Mouse (Mus musculus) splenic B cell, adult 2 months (primary cell): ENCODE measurements around the gene Strn4.

ENCODE experiments used
- DNase-seq: peaks from one replicate; pipeline ENCODE4 v3.0.0-alpha.2; 2011; ENCODE audit warnings: low read depth, low spot score
- H3K27me3 ChIP-seq: 2 replicates; pipeline ENCODE4 v1.6.1; 2012; ENCODE audit warnings: mild to moderate bottlenecking, low read length, moderate library complexity, mixed read lengths; ENCODE audit not compliant: control insufficient read depth, poor library complexity, insufficient read depth, severe bottlenecking
- H3K36me3 ChIP-seq: 2 replicates; pipeline ENCODE4 v1.6.1; 2012; ENCODE audit warnings: mild to moderate bottlenecking, low read length, moderate library complexity, mixed read lengths; ENCODE audit not compliant: control insufficient read depth, poor library complexity, insufficient read depth, severe bottlenecking

The Strn4 gene

GRCm38 (mm10) chr7:16842645-16843063, 27.0 kb downstream of the Strn4 start, which contains the start of gene Prkd2:
Prkd2 (plus strand) TSS chr7:16842902.
- peak; percentile 85 for DNase-seq
- Histone ChIP-seq H3K36me3 (peaks cover 1% of the 10 kb centered on the region), H3K27me3 (no peaks in the 10 kb centered on the region)

- peaks cover 7% of the 10 kb centered on the region for H3K36me3 ChIP-seq
- DNase-seq: no peak
- H3K27me3 ChIP-seq: no peaks in the 10 kb centered on the region
These were observed 27.9 kb downstream of the Strn4 start for GRCm38 (mm10) chr7:16843441-16844171.

GRCm38 (mm10) chr7:16844696-16845071, 29.0 kb downstream of the Strn4 start:
- DNase-seq: no peak
- Histone ChIP-seq H3K27me3 (no peaks in the 10 kb centered on the region), H3K36me3 (peaks cover 17% of the 10 kb centered on the region)

- peak; percentile 62 for DNase-seq
- Histone ChIP-seq H3K36me3 (peaks cover 20% of the 10 kb centered on the region), H3K27me3 (no peaks in the 10 kb centered on the region)
These were observed 29.6 kb downstream of the Strn4 start for GRCm38 (mm10) chr7:16845072-16845819.

- peaks cover 24% of the 10 kb centered on the region for H3K36me3 ChIP-seq
These were observed 30.1 kb downstream of the Strn4 start for GRCm38 (mm10) chr7:16845820-16846167.

GRCm38 (mm10) chr7:16846775-16847174, 31.1 kb downstream of the Strn4 start:
- H3K27me3 ChIP-seq: no peaks in the 10 kb centered on the region
- peaks cover 24% of the 10 kb centered on the region for H3K36me3 ChIP-seq
- no peak for DNase-seq

More at GRCm38 (mm10) chr7:16845820-16846167, 30.1 kb downstream of the Strn4 start:
- DNase-seq: no peak
- H3K27me3 ChIP-seq: no peaks in the 10 kb centered on the region

- Histone ChIP-seq H3K27me3 (no peaks in the 10 kb centered on the region), H3K36me3 (peaks cover 29% of the 10 kb centered on the region)
- no peak for DNase-seq
These were observed 31.8 kb downstream of the Strn4 start for GRCm38 (mm10) chr7:16847507-16847906.

GRCm38 (mm10) chr7:16848579-16848978, 32.9 kb downstream of the Strn4 start:
- peak; percentile 65 for DNase-seq
- Histone ChIP-seq H3K27me3 (no peaks in the 10 kb centered on the region), H3K36me3 (peaks cover 38% of the 10 kb centered on the region)

- DNase-seq: no peak
- H3K36me3 ChIP-seq: peaks cover 56% of the 10 kb centered on the region
These were observed 35.9 kb downstream of the Strn4 start for GRCm38 (mm10) chr7:16851636-16852035.

GRCm38 (mm10) chr7:16853302-16853831, 37.7 kb downstream of the Strn4 start:
- no peaks in the 10 kb centered on the region for H3K27me3 ChIP-seq
- peaks cover 59% of the 10 kb centered on the region for H3K36me3 ChIP-seq
- no peak for DNase-seq

More at GRCm38 (mm10) chr7:16851636-16852035, 35.9 kb downstream of the Strn4 start:
- no peaks in the 10 kb centered on the region for H3K27me3 ChIP-seq

- DNase-seq: peak; percentile 78
- Histone ChIP-seq H3K36me3 (peaks cover 49% of the 10 kb centered on the region), H3K27me3 (no peaks in the 10 kb centered on the region)
These were observed 42.6 kb downstream of the Strn4 start for GRCm38 (mm10) chr7:16858336-16858735.

GRCm38 (mm10) chr7:16859902-16860651, 44.4 kb downstream of the Strn4 start:
- Histone ChIP-seq H3K27me3 (no peaks in the 10 kb centered on the region), H3K36me3 (peaks cover 42% of the 10 kb centered on the region)
- peak; percentile 80 for DNase-seq

GRCm38 (mm10) chr7:16867488-16867887, 51.8 kb downstream of the Strn4 start:
- DNase-seq: no peak
- Histone ChIP-seq H3K36me3 (peaks cover 42% of the 10 kb centered on the region), H3K27me3 (no peaks in the 10 kb centered on the region)

- peaks cover 34% of the 10 kb centered on the region for H3K36me3 ChIP-seq
- H3K27me3 ChIP-seq: no peaks in the 10 kb centered on the region
- DNase-seq: no peak
These were observed 53.8 kb downstream of the Strn4 start for GRCm38 (mm10) chr7:16869497-16869896.
